Mouse (Mus musculus) skeletal muscle tissue, adult 2 months (tissue): Measurements from ENCODE around the gene Slc23a4.

ENCODE experiments used
- DNase-seq: peaks from one replicate; pipeline ENCODE4 v3.0.0-alpha.2; 2012; ENCODE audit warnings: low read depth, low spot score

The Slc23a4 gene

DNA sequence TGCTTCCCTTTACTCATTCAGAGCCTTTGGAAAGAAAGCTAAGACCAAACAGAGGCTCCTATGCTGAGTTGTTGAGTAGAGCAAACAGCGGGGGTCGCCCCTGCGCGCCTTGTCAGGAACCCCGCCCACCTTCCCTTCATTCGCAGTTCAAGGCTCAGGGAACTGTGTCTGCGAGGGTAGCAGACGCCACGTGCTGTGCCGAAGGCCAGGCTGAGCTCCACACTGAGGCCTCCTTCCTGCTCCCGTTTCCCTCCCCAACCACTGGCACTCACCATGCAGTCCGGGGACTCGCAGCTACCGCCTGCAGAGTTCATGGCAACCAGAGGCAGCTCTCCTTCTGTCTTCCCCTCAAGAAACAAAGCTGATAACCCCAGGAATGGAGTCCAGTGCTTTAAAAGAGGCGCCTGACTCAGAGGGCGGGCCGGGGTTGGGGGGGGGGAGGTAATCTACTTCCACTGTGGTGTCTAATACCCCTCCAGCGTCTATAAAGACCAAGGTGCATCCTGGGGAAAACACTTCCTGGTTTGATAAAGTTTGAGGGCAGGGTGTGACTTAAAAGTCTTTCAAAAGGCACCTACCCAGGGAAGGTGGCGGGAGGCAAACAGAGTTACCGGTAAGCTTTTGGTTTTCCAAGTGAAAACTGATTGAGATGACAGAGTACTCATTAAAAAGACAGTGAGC is at the start of gene Slc23a4:
TSS of gene Slc23a4 (minus strand) at position 324 of the 681 bp plus-strand sequence.
- DNase-seq: no peak

DNA sequence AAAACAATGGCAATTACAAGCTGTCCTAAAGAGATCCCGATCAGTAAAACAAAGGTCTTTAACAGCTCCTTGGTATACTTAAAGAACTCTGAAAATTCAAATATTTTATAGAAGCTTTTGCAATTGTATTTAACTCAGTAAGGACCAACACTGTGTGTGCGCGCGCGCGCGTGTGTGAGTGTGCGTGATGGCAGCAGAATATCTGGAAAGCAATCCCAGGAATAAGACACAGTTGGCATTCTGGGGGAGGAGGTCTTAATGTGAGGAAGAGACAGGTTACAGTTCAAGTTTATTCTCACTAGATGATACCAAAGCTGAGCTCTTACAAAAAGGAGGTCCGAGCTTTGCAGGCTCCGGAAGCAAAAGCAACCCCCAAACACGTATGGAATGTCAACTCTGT is 45.1 kb upstream of the Slc23a4 start:
- no peak for DNase-seq

DNA sequence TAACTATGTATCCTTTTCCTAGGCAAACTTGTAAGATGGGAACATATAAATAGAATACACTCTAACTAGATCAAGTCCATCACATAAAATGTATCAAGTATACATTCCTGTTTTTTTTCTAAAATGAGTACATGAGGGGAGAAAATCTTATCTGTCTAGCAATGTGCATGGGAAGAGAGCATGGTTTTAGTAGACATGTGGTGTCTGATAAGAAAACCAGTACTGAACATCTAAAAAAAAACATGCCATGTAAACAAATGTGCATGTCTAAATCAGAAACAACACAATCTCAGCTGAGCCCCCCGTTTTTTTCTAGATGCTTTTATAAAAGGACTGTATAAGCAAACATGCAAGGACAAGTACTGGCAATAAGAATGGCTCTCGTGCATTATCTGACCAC is 44.5 kb upstream of the Slc23a4 start:
- no peak for DNase-seq

DNA sequence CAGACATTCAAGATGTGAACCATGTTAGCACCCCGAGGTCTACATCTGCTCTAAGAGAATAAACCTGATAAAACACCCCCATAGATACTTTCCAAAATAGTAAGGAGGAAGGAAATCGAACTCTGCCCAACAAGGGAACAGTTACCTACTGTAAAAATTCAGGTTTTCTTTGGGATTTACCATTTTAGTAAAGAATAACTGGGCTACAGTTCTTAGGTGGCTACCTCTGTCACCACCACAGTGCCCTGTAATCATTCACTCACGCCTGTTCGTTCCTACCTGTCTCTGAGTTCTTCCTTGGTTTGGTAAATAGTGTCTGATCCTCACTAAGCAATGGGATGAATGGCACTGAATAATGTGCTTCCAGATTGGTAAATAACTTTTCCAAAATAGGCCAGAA is 42.6 kb upstream of the Slc23a4 start:
- DNase-seq: no peak

DNA sequence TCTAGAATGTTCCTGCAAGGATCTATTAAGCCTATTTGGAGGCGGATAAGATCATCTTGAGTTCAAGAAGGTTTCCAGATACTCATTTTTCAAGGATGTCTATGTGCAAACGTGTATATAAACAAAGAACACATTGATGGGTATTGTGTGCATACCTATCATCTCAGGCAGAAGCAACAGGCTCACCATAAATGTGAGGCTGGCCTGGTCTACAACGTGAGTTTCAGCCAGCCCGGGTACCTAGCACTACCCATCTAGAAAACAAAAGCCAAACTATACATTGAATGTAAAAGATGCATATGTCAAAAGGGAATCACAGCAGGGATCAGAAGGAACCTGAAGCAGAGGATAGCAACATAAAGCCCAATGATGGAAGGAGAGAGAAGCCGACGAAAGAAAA is 42.0 kb upstream of the Slc23a4 start:
- no peak for DNase-seq

DNA sequence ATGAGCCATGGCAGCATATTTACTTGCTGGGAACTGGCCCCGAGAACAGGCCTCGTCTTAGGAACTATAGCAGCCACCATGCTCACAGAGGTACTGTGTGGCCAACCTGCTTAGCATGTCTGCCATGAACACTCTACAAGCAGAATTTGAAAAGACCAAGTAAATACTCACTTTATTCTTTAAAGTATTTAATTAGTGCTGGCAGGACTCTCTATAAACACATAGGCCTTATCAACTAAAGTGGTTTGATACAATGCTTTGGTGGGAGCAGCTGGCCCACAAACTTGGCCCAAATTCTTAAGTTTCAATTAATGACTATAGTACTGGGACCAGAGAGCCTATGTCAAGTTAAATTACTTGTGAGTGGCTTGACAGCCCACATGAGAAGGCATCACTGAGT is 39.8 kb upstream of the Slc23a4 start:
- DNase-seq: no peak

DNA sequence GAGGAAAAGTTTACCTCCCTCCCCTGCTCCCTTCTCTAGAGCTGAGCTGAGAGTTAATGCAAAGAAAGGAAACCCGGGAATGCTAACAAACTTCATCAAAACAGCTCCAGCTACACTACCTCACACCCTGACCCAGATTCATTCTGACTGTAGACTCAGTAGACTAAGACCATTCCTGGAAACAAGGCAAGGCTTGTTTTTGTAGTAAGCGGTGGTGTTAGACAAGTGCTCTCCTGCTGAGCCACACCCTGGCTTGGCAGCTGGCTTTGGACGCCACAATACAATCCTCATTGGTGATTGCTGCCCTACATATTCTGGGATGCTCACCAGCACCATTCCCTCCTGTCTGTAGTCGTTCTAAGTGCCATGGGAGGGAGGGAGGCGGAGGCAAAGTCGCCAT is 39.1 kb upstream of the Slc23a4 start:
- DNase-seq: no peak

DNA sequence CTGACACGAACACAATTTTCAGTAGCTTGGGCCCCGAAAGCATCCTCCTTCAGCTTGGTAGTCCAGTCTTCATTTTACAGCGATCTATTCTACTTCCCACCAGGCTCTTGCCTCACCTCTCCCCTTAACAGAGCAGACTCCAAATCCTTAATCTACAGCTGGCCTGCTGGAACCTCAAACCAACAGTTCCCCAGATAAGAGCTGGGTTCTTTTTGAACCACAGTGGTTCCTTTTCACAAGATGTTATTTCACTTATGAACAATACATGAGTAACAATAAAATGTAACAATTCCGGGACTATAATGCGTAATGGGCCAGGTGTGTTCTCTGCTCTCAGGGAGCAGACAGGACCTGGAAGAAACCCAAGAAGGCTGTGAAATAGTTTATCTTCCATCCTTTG is 28.4 kb upstream of the Slc23a4 start:
- no peak for DNase-seq

DNA sequence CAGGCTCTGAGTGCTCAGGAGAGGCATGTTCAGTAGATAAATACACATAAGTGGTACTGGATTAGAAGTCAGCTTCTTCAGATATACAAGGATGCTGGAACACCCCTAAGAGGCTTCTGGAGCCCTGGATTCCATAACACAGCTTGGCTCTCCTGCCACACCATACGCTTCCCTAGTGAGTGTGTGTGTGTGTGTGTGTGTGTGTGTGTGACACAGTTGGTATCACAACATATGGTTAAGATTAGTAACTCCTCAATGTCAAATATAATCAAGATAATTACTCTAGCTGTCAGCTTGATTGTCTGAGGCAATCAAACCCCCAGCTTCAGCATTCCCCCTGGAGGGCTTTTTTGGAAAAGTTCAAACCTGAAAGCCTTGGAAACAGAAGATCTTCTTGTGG is 23.7 kb upstream of the Slc23a4 start:
- DNase-seq: no peak

DNA sequence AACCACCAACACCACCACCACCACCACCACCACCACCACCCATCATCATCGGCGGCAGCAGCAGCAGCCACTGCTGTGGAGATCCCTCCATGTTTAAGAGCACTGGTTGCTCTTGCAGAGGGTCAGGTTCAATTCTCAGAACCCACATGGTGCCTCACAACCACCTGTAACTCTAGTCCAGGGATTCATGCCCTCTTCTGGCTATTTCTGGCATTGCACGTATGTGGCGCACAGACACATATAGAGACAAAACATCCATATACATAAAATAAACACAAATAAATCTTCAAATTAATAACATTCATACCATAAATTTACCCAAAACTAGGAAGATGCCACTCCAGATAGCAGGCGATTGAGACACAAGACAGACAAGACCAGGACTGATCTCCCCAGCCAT is 22.5 kb upstream of the Slc23a4 start:
- no peak for DNase-seq

DNA sequence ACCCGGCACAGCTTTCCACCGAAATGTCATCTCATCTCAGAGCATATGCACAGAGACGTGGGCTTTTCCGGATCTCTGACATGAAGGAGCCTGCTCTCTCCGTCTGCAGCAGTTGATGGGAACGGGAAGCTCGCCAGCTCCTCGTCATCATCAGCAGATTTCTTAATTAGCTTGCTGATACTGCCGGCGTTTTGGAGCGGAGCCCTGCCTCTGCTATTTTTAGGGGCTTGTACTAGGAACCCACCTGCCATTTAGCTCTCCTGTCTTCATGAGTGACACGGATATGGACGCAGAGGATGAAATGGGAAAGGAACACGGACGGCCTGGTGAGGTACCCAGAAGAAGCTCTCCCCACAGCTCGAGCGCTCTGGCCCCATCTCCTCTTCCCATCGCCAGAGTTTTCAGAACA is 14.1 kb upstream of the Slc23a4 start:
- DNase-seq: no peak

DNA sequence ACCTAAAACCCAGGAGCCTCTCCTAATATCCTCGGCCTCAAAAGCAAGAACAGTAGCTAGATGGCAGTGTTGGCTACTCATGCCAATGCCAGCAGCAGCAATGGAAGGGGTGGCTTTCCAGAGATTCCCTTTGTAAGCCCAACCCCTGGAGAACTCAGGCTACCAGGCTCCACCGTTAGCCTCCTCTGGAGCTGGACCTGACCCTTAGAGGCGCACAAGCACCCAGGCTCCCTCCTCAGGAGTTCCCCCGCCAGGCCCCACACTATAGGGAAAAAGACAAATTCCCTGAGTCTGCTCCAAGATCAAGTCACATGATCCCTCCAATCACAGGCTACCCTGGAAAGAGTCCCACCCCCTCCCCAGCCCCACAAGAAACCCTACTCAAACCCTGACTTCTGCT is 10.9 kb upstream of the Slc23a4 start:
- no peak for DNase-seq

DNA sequence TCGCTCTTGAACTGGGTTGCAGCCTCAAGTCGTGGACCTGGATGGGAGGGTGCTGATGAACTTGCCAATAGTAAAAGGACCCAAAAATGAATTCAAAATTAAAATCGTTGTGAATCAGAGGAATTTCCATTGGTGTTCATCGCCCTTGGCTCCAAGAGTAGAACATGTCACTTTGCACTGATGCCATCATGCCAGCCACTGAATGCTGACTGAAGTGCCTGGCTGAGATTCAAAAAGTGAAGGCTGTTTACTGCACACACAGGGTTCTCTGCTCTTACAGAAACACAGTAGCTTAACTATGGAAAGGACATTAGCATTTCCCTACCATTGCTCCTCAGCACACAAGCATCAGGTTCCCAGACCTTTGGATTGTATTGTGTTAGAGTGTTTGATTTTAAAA is 8.3 kb upstream of the Slc23a4 start:
- DNase-seq: no peak

DNA sequence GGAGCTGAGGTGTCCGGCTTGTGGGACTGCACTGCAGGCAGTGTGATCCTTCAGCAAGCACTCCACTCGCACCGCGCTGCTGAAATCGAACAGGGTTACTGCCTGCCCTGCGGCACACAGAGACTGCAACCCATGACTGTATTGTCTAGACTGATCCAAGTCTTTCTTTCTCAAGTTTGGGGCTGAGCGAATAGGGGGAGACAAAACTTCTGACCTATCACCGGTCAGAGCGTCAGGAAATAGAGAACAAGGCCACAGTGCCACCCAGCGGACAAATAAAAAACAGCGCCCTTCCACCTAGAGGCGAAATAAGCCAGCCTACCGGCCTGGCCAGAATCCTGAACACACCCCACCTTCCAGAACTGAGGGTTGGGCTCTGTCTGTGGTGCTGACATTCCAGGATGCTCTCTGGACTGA is 7.1 kb upstream of the Slc23a4 start:
- peak; percentile 59 for DNase-seq

DNA sequence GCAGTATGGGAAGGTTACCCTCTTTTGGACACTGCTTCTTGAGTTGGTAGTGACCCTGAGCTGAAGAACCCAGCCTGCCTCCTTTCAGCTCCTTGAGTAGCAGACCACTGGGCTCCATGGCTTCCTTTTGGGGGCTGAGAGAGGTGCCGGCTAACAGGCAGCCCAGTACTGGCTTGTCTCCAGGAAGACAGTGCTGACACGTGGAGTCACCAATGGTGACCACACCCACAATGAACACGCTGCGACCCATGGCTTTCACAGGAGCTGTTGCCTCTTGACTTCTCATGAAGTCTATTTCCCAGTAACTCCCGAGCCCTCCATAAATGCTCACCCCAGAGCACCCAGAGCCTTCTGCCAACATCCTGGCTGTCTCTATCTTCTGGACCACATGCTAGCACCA is 6.5 kb upstream of the Slc23a4 start:
- DNase-seq: no peak

DNA sequence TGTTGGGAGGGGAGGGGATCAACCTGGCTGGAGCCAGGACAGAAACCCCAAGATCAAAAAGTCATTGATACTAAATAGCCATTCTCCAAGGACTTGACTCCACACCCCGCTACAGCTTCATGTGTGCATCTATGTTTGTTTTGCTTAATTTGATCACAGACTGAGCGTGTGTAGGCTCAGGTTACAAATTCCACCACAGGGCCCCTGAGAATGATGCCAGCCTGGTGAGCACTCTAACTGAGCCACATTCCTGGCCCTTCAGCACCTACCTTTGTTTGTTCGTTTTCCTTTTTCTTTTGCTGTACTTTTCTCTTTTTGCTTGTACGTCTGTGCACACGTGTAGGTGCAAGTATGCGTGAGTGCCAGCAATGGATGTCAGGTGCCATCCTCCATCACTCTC is 1.1 kb upstream of the Slc23a4 start:
- no peak for DNase-seq

DNA sequence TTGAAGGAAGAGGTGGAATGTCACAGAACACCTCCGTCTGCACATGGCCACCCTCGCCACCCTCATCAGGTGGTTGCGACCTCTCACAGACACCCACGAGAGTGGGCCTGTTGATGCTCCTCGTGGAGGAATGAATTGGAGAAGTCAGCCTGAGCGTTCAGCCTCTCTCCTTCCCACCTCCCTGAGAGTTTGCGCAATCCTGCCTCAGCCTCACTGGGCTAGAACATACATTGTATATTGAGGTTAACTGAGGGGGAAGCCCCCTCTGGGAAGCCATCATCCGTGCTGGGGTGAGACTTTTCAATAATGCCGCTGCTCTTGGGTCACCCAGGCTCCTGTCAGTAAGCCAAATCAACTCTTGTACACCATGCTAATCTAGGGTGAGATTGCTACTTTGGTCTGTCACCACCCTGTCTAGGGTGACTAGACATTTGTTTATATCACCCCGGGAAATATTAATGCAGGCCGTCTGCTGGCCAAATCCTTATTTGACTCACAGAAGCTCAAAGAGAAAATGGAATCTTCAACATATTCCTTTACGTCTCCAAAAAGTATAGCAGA is 1.0 kb downstream of the Slc23a4 start:
- DNase-seq: no peak

DNA sequence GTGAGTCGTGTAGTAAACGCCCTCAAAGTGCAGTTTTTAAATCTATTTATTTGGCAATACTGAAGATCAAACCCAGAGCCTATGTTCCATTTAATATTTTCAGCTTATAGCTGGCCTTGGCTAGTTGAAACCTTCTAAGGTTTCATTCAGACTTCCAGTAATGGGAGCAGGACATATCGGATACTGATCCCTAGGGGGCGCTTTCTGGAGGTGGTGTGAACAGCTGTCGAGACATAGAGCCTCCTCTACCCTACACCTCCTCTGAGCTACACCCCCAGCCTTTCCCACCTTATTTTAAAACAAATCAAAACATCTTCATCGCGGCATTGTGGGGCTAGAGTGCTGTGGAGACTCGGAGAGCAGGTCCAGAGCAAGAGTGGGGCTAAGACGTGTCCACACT is 7.5 kb downstream of the Slc23a4 start:
- no peak for DNase-seq

DNA sequence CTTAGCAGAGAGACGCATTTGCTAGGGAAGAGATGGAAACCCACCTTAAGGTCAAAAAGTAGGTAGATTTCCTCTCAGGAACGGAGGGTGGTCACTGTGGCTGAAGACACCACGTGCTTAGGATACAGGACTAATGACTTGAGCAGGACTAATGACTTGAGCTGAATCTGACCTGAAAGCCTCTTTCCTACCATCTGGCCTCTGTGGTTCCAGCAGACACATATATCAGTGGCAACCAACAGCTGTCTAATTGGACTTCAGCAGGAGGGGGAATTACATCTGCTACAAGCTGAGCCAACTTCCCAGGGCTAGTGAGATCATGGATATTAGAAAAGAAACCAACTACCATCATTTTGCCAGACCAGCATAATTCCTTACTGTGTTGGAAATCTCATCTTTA is 8.9 kb downstream of the Slc23a4 start:
- no peak for DNase-seq

DNA sequence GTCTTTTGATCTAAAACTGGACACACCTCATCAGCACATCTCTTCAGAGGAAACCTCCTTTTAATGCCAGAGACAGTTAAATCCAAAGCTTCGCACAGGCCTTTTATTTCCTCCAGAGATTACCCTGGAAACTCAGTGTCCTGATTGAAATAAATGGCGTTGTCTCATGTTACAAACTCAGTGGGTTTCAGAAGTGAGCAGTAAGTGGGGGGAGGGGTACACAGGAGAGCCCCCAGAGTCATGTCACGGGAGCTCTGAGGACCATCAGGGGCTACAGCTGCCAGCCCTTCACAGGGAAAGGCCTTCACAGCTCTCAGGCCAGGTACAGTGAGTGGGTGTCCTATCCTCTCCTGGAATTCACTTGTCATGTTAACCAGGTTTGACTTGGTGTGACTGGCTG is 17.0 kb downstream of the Slc23a4 start:
- no peak for DNase-seq

DNA sequence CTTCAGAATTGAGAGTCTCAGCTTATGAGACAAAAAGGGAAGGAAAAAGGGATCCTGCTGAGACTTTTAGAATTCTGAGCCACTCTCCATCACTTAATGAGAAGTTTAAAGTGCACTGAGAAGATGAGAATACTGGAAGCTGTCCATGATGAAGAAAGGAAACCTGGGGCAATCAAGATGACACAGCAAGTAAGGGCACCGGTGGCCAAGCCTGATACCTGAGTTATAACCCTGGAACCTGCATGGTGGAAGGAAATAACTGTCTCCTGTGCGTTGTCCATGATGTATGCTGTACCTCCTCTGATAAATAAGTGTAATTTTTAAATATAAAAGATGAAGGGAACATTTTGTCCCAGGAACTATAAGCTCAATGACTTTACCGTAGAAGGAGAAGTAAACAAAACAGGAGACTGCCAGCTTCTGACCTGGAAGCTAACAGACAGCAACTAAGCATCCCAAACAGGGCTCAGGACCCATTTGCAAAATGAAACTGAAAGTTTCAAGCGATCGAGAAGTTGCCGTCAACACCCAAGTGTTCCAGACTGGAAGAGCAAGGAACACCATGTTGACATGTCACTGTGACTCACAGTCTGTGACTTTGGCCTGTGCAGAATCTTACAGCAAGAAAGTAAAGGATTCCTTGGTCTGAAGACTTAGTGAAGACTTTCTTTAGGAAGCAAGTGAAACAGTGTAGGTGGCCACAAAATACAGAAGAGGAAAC is 22.2 kb downstream of the Slc23a4 start:
- no peak for DNase-seq

DNA sequence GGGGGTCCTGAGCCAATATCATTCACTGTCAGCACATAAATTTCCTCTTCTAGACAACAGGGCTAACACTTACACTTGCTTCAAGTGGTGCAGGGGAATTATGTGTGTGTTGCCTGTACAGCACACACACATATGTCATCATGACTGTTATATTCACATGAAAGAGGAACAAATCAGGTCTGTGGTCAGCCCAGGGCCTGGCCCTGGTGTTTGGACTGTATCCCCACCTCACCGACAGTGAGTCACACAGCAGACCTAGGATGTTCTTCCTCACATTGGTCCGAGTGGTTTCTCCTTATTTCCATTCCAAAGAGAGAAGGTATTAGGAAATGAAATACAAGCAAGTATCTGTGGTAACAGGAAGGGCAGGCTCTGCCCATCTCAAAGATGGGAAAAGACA is 23.7 kb downstream of the Slc23a4 start:
- DNase-seq: no peak

DNA sequence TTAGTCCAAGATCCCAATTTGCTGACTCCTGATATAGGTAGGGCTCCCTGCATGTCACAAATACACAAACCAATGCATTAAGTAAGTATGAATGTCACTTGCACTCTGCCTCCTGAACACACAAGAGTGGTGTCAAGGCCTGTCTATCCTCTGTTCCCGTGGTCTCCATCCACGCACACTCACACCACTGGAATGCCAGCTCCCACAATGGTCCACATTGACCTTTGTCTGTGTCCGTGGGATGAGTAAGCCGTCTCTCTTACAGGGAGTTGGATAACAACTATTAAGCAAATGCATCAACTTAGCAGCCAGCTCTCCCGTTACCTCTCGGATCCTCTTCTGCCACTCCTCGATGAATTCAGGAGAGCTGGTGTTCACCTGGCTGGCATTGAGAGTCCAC is 29.1 kb downstream of the Slc23a4 start:
- no peak for DNase-seq
